Mouse (Mus musculus) adrenal gland, adult 8-10 months (tissue): ENCODE data around the gene Ddx27. TPM values are rescaled to one million over a fixed set of nuclear protein-coding genes. Genes with fewer than 3 reads are reported as not detected.

Source experiments
- DNase-seq: peaks from one replicate; pipeline ENCODE4 v3.0.0; 2022
- total RNA-seq, 4 experiments: library from RNA; stranded (reverse); gene quantifications; 2 replicates each; pipeline ENCODE4 v1.2.4; 2022

Gene Ddx27
- total RNA-seq, 4 experiments from 2014 or later: 29.3 to 40.7 (median 34.2) TPM

GRCm38 (mm10) chr2:167063906-167064496, 49.0 kb downstream of the Ddx27 start:
- DNase-seq: no peak

GRCm38 (mm10) chr2:167064601-167065295, 49.8 kb downstream of the Ddx27 start:
- no peak for DNase-seq

- DNase-seq: no peak
Measured at GRCm38 (mm10) chr2:167066031-167066430, 51.0 kb downstream of the Ddx27 start.

DNA sequence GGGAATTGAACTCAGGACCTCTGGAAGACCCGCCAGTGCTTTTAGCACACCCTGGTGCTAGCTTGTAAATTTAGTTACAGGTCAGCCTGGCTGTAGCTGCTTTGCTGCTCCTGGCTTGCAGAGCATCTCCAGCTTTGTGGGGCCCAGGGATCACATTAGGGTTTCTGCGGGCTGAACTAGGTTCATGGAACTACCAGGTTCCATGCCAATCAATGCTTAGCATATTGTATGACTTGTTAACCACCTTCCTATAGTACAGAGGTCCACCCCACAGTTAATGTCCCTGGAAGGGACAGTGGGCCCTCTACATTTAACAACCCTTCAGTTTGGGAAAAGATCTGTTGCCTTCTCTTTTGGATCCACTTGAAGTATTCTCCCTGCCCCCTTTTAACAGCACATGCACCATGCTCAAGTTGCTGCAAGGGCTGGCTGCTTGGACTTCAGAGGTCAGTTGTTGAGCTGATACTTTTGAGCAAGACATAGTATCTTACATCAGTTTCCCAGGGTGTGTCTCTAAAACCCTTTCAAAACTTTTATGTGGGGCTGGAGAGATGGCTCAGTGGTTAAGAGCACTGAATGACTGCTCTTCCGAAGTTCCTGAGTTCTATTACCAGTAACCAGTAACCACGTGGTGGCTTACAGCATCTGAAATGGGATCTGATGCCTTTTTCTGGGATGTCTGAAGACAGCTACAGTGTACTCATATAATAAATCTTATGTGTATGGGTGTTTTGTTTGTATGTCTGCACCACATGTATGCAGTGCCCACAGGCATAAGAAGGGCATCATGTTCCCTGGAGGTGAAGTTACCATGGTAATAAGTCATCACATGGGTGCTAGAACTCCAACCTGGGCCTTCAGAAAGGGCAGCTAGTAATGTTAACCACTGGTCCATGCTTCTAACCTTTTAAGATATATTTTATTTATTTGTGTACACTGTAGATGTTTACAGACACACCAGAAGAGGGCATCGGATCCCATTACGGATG, 51.8 kb downstream of the Ddx27 start:
- DNase-seq: no peak

- DNase-seq: no peak
Measured at GRCm38 (mm10) chr2:167067575-167067974, 52.6 kb downstream of the Ddx27 start.

DNA sequence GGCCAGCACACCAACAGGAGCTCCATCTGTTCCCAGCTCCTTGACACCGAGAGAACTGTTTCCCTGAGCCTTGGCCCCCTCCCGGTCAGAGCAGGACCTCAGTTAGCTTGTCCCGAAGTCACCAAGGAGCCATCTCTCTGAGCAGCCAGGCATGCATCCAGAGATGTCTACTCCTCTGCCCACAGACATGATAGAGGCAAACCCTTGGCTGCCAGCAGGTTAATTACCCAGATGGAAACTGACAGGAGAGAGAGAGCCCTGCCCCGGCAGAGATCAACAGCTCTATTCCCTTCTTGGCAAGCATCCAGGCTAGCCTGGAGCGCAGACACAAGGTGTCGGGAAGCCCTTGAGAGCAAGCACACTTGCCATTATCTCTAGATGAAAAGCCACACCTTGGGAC, 55.3 kb downstream of the Ddx27 start:
- no peak for DNase-seq

DNA sequence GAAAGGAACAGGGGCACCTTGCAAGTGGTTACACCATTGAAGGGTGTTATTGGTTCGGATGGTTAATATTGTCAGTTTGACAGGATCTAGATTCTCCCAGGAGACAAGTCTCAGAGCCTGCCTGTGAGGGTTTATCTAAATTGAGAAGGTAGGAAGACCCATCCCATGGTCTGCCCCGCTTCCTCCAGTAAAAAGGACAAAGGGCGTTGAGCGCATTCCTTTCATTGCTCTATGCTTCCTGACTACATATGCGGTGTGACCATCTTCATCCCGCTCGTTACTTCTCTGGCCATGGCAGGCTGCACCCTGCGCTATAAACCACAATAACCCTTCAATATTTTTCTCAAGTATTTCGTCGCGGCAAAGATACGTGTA, 56.3 kb downstream of the Ddx27 start:
- DNase-seq: no peak

DNA sequence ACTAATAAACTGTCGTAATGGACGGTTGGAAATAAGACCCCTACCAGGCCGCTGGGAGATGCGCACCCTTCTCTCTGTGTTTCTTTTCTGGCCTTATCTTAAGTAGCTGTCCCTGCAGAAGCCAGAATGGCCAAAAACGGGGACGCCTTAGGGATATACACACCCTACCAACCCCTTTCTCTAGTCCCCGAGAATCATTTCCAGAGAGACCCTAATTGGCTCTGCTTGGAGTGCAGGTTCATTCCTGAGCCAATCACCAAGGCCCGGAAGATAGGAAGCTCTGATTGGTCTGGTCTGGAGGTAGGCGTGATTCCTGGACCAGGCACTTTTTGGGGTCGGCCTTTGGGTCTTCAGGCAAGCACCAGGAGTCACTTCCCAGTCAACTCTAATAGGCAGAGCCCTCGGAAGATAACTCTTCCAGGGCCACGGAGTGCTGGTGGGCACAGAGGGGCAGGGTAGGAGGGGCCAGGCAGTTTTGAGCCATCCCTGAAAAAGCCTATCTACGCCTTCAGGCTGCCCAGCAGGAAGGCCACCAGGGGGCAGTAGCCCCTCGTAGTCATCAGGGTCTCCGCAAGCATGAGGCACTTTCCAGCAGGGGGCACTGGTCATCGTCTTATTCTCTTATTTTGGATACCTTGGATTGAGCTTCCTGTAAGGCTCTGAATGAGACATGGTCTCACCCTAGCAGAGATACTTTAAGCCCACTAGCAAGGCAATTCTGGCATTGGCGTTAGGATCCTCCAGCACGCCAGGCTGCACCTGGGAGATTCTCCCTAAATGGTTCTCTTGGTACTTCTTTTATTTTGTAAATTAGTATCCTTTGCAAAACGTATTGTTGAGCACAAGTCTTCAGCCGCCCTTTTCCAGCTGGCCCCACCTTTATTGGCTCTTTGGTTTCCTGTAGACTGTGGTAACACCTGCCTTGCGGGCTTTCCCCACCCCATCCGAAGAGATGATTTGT, 56.9 kb downstream of the Ddx27 start:
- DNase-seq: peak; percentile 87

GRCm38 (mm10) chr2:167074587-167074986, 59.6 kb downstream of the Ddx27 start:
- no peak for DNase-seq

DNA sequence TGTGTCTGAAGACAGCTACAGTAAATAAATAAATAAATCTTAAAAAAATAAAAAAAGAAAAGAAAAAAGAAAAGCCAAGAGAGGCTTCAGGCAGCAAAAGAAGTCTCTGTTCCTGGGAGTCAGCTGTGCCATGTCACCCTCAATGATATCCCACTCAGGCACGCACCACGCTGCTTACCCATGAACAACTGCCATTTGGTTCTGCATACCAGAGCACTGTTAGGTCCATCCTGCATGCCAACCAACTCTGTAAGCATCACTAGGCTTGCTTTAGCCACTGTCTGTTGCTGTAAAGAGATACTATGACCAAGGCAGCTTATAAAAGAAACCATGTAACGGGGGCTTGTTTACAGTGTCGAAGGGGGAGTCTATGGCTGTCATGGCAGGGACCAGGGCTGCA, 61.4 kb downstream of the Ddx27 start:
- no peak for DNase-seq

DNA sequence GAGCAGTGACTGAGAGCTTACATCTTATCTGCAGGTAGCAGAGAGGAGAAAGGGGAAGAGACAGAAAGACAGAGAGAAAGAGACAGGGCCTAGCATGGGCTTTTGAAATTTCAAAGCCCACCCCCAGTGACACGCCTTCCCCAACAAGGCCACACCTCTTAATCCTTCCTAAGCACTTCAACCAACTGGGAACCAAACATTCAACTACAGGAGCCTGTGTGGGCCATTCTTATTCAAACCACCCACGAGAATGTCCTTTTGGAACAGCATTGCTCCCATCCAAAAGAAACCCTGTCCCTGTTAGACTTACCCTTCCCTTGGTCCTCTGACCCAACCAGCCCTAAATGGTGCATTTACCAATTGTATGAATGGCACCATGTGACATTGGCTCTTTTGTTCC, 61.8 kb downstream of the Ddx27 start:
- DNase-seq: no peak

DNA sequence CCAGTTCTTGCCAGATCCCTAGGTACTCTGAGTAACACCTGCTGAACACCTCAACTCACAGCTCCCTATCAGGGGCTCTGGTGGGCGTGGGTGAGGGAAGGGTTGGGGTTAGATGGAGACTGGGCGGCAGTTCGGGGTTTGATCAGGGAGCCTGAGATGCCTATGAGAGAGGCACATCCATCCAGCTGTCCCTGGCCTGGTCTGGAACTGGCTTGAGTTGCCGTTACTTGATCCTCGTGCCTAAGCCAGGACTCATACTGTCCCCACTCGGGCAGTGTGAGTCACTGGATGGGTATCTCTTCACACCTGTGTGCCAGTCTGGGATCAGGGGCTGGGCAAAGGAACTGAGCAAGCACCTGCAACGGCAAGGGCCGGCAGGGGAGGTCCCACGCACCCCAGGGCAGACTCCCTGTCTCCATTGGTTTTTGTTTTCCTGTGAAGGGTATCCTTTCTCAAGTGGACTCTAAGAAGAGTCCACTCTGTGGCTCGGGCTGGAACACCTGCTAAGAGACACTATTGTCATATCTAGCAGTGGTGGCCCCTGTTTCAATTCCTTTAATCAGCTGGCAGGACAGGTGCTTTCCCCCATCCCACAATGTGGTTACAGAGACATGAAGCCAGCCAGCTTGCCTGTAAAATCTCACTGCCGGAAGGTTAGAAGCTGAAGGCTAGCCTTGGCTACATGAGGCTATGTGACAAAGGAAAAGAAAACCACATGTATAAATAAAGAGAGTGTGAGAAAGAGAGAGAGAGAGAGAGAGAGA, 62.4 kb downstream of the Ddx27 start:
- DNase-seq: no peak

DNA sequence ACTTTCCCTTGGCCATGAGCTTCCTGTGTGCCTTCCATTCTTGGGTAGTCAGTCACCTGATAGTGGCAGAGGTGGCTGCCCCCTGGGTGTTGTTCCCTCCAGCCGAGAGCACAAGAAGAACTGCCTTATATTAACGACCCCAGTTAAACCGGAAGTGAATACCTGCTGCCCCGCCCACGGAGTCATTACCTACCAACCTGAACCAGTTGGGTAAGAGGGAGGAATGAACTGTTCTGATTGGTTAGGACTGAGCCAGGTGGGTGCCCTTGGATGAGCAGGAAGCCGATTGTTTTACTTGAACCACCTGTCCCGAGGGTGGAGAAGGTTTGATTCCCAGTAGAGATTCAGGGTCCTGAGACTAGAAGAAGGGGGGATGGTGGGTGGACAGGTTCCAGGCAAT, 63.5 kb downstream of the Ddx27 start:
- DNase-seq: no peak

DNA sequence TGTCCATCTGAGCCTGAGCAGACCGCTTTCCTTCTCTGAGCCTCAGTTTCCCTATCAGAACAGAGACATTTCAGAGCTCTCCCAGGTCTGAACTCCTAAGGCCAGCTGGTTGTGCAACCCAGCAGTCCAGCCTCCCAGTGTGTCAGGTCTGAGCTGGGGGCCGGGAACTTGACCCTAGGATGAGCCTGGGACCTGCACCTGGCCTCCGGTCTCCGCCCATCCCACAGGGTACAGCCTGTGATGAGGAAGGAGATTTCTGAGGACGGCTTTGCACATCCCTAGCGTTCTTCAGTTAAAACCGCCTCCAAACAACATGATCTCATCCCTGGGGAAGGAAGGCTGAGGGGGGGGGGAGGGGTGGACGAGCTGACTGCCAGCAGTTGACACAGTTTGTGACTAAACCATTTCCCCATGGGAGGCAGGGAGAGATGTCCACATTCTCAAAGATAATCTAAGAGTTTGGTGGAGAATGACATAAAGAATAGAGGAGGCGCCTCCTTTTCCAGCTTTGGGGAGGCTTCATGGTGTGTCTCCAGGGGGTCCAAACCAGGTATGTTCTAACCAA, 64.0 kb downstream of the Ddx27 start:
- no peak for DNase-seq

- DNase-seq: no peak
Measured at GRCm38 (mm10) chr2:167079535-167080257, 64.7 kb downstream of the Ddx27 start.

- DNase-seq: no peak
Measured at GRCm38 (mm10) chr2:167080387-167080786, 65.4 kb downstream of the Ddx27 start.

DNA sequence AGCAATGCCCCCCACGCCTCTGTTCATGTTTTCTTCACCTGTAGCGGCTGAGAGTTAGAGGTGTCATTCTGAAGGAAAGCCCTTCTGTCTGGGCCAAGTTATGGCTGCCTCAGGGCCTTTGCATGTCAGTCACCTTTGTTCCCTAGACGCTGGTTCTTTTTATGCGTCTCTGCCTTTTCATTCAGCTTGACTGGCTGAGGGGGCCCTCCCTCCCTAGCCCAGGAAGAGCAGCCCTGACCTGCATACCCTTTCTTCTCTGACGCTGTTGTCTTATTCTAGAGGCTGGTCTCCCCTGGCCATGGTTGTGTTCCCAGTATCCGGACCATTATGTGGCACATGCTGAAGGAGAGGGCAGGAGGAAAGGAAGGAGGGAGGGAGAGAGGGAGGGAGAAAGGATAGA, 66.1 kb downstream of the Ddx27 start:
- no peak for DNase-seq

GRCm38 (mm10) chr2:167081639-167082038, 66.6 kb downstream of the Ddx27 start:
- DNase-seq: no peak
